Mouse (Mus musculus): Measurements from ENCODE around the gene Dlgap5. TPM values are rescaled to one million over a fixed set of nuclear protein-coding genes. Genes with fewer than 3 reads are reported as not detected.

The Dlgap5 gene
- total and polyA plus RNA-seq, 3 experiments, result 45.0 to 71.2 (median 62.4) TPM

DNA sequence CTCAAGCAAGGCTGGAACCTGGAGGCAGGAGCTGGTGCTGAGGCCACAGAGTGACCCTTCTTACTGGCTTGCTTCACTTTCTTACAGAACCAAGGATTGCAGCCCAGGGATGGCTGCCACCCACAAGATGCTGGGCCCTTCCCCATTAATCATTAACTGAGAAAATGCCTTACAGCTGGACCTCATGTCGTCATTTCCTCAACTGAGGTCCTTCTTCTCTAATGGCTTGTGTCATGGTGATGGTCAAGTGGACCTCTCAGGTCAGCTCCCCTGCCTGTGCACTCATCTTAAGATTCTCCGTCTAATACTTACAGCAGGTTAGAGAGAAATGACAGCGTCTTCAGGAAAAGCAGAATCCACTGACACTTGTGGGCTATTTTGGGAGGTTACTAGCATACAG is 861 bp downstream of the Dlgap5 start:
- TF ChIP-seq MYC (IDR thresholded peaks at IDR 0.05; ENCODE audit: low read depth, low read length), result no peak
- TF ChIP-seq POLR2A (IDR thresholded peaks at IDR 0.05; ENCODE audit: control insufficient read depth in 1 of 2, insufficient read depth in 1 of 2, low read depth in 1 of 2, low read length in 2 of 2, poor library complexity in 1 of 2), result 0 out of 4 replicates have a peak, but pooled peaks of 1 of the 2 experiments have one; percentile 18
- no peak for TF ChIP-seq USF1 (IDR thresholded peaks at IDR 0.05; ENCODE audit: low read depth, low read length)
- H3K4me1 ChIP-seq (ENCODE audit: control insufficient read depth in 1 of 2, insufficient read depth in 2 of 2, low read length in 2 of 2), result peaks cover 0 to 8% of the 10 kb centered on the region in 2 experiments; a peak in 2 of 4 replicates
- no peak for DNase-seq (ENCODE audit: low read depth, low spot score)
- H3K79me2 ChIP-seq (ENCODE audit: control insufficient read depth, insufficient read depth, low read length, poor library complexity), result peaks cover 10% of the 10 kb centered on the region
- peaks cover 2 to 7% of the 10 kb centered on the region in 2 experiments; a peak in 3 of 4 replicates for H3K36me3 ChIP-seq (ENCODE audit: control insufficient read depth in 1 of 2, insufficient read depth in 2 of 2, low read length in 2 of 2)
- H3K27me3 ChIP-seq (ENCODE audit: control insufficient read depth in 1 of 2, insufficient read depth in 2 of 2, low read length in 2 of 2), result no peaks in the 10 kb centered on the region
- peak overlapping the region; percentile 71 to 93 for H3K4me3 ChIP-seq (ENCODE audit: control insufficient read depth in 1 of 2, insufficient read depth in 1 of 2, low read depth in 2 of 2, low read length in 2 of 2)
- peak overlapping the region; percentile 90 for H3K9ac ChIP-seq (ENCODE audit: control insufficient read depth, low read depth, low read length, poor library complexity, severe bottlenecking)
- H3K27ac ChIP-seq (ENCODE audit: control insufficient read depth, low read depth, low read length), result no peak overlapping the region
- H3K9me3 ChIP-seq (replicated peaks; ENCODE audit: insufficient read depth, low read length), result no peaks in the 10 kb centered on the region

DNA sequence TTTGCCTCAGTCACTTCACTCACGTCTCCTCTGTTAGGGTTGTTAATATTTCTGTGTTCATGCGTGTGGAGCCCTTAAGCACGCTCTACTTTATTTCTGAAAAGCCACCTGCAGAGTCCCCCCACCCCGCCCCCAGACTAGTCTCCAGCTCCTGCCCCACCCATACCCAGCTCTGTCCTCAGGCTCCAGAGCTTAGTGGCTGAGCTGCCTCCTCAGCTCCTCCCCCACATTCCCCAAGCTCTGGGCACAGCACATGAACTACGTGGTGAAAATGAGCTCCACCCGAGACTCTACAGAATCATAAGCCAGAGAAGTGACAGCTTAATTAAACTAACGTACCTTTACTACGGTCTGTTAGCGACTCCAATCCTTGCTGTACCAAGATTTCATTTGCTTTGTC is 12.2 kb downstream of the Dlgap5 start:
- no peak overlapping the region for H3K27ac ChIP-seq (ENCODE audit: control insufficient read depth, low read depth, low read length)
- peaks cover 0 to 13% of the 10 kb centered on the region in 2 experiments; a peak in 2 of 4 replicates for H3K36me3 ChIP-seq (ENCODE audit: control insufficient read depth in 1 of 2, insufficient read depth in 2 of 2, low read length in 2 of 2)
- H3K79me2 ChIP-seq (ENCODE audit: control insufficient read depth, insufficient read depth, low read length, poor library complexity), result no peaks in the 10 kb centered on the region; the same call in 1 of the 2 replicates
- no peaks in the 10 kb centered on the region for H3K27me3 ChIP-seq (ENCODE audit: control insufficient read depth in 1 of 2, insufficient read depth in 2 of 2, low read length in 2 of 2)
- H3K4me3 ChIP-seq (ENCODE audit: control insufficient read depth in 1 of 2, insufficient read depth in 1 of 2, low read depth in 2 of 2, low read length in 2 of 2), result no peak overlapping the region
- no peak overlapping the region for H3K9ac ChIP-seq (ENCODE audit: control insufficient read depth, low read depth, low read length, poor library complexity, severe bottlenecking)
- TF ChIP-seq MEF2A (IDR thresholded peaks at IDR 0.05; ENCODE audit: extremely low read depth, insufficient replicate concordance, low read depth, low read length, poor library complexity, severe bottlenecking), result no peak
- TF ChIP-seq POLR2A (IDR thresholded peaks at IDR 0.05; ENCODE audit: control insufficient read depth in 1 of 2, insufficient read depth in 1 of 2, low read depth in 1 of 2, low read length in 2 of 2, poor library complexity in 1 of 2), result no peak
- TF ChIP-seq SMC3 (IDR thresholded peaks at IDR 0.05; ENCODE audit: low read depth, low read length), result no peak
- no peak for TF ChIP-seq TCF12 (IDR thresholded peaks at IDR 0.05; ENCODE audit: low read depth, low read length)
- no peak for TF ChIP-seq MAZ (IDR thresholded peaks at IDR 0.05; ENCODE audit: low read depth, low read length)
- TF ChIP-seq ZC3H11A (IDR thresholded peaks at IDR 0.05; ENCODE audit: low read depth, low read length), result no peak
- TF ChIP-seq MAFK (IDR thresholded peaks at IDR 0.05; ENCODE audit: borderline replicate concordance, low read depth, low read length), result no peak
- TF ChIP-seq USF2 (IDR thresholded peaks at IDR 0.05; ENCODE audit: borderline replicate concordance in 1 of 2, insufficient read depth in 1 of 2, low read depth in 1 of 2, low read length in 2 of 2), result no peak
- TF ChIP-seq MXI1 (IDR thresholded peaks at IDR 0.05; ENCODE audit: low read depth, low read length), result no peak
- TF ChIP-seq MYC (IDR thresholded peaks at IDR 0.05; ENCODE audit: low read depth, low read length), result no peak
- TF ChIP-seq KAT2A (conservative IDR thresholded peaks at IDR 0.05; ENCODE audit: low read depth, low read length), result no peak
- TF ChIP-seq RAD21 (IDR thresholded peaks at IDR 0.05; ENCODE audit: low read depth, low read length), result no peak
- no peak for TF ChIP-seq ZMIZ1 (IDR thresholded peaks at IDR 0.05; ENCODE audit: low read depth, low read length)
- TF ChIP-seq TAL1 (IDR thresholded peaks at IDR 0.05; ENCODE audit: low read length), result no peak
- no peak for TF ChIP-seq BHLHE40 (IDR thresholded peaks at IDR 0.05; ENCODE audit: borderline replicate concordance, low read depth, low read length)
- no peak for TF ChIP-seq EP300 (IDR thresholded peaks at IDR 0.05; ENCODE audit: low read depth in 1 of 2, low read length in 2 of 2)
- no peak for TF ChIP-seq NRF1 (IDR thresholded peaks at IDR 0.05; ENCODE audit: insufficient read depth, low read depth, low read length, poor library complexity, severe bottlenecking)
- TF ChIP-seq ZKSCAN1 (IDR thresholded peaks at IDR 0.05; ENCODE audit: low read depth, low read length), result no peak
- no peak for TF ChIP-seq ETS1 (IDR thresholded peaks at IDR 0.05; ENCODE audit: low read depth, low read length)
- H3K9me3 ChIP-seq (replicated peaks; ENCODE audit: insufficient read depth, low read length), result no peaks in the 10 kb centered on the region
- no peak for DNase-seq (ENCODE audit: low read depth, low spot score)
- no peaks in the 10 kb centered on the region for H3K4me1 ChIP-seq (ENCODE audit: control insufficient read depth in 1 of 2, insufficient read depth in 2 of 2, low read length in 2 of 2)
